ENCODE assay signal across 8 mouse cellular contexts in genomic region chr11:60113624-60114023, GRCm38 (mm10). TPM values are rescaled to one million over a fixed set of nuclear protein-coding genes. Genes with fewer than 3 reads are reported as not detected.
A peak's percentile ranks its signal among the peaks of the same experiment; 100 is the strongest.
DNase-seq lines count a peak whose midpoint lies in the region; ATAC-seq and TF ChIP-seq lines count a peak whose summit lies in the region.

No protein-coding gene starts in this region.

- peak overlapping the region; percentile 3 for H3K9ac ChIP-seq in hindbrain, embryonic 11.5 days (ENCODE audit: low read depth, low read length)
- peak overlapping the region; percentile 86 for H3K9ac ChIP-seq in liver, embryonic 12.5 days

- peak overlapping the region; percentile 81 for H3K4me3 ChIP-seq in E14TG2a.4 (replicated peaks; ENCODE audit: low read length)
- H3K4me3 ChIP-seq in hindbrain, embryonic 11.5 days (ENCODE audit: low read depth, low read length): no peak overlapping the region
- H3K4me3 ChIP-seq in liver, embryonic 12.5 days: peak overlapping the region; percentile 68

- peak overlapping the region; percentile 91 for H3K27ac ChIP-seq in hindbrain, embryonic 11.5 days (ENCODE audit: low read depth, low read length)
- H3K27ac ChIP-seq in liver, embryonic 12.5 days: peak overlapping the region; percentile 93

- peak; percentile 38 for DNase-seq in embryo, embryonic 9.5 days (ENCODE audit: extremely low spot score)
- no peak for DNase-seq in embryo, embryonic 10.5 days (ENCODE audit: low spot score)
- DNase-seq in hindbrain, embryonic 11.5 days (ENCODE audit: low spot score): no peak
- DNase-seq in urinary bladder, postnatal 36 days (ENCODE audit: low spot score in 2 of 2): peak; percentile 52 to 60
- DNase-seq in B cell, adult 2 months: no peak

- no peaks in the 10 kb centered on the region for H3K36me3 ChIP-seq in E14TG2a.4 (ENCODE audit: insufficient read depth, low read length)
- H3K36me3 ChIP-seq in hindbrain, embryonic 11.5 days (ENCODE audit: control insufficient read depth, insufficient read depth, low read length): no peaks in the 10 kb centered on the region
- no peaks in the 10 kb centered on the region for H3K36me3 ChIP-seq in liver, embryonic 12.5 days

- WGBS in hindbrain, embryonic 11.5 days: 7% methylated on average over 4 of the region's 4 CpGs
- WGBS in liver, embryonic 12.5 days (ENCODE audit: insufficient replicate concordance): 9% methylated on average over 4 of the region's 4 CpGs

- peaks cover 22% of the 10 kb centered on the region for H3K27me3 ChIP-seq in E14TG2a.4 (ENCODE audit: insufficient read depth, low read length)
- no peaks in the 10 kb centered on the region for H3K27me3 ChIP-seq in hindbrain, embryonic 11.5 days (ENCODE audit: control insufficient read depth, insufficient read depth, low read length)
- no peaks in the 10 kb centered on the region for H3K27me3 ChIP-seq in liver, embryonic 12.5 days (replicated peaks)

- no peak for TF ChIP-seq CTCF in E14TG2a.4 (conservative IDR thresholded peaks at IDR 0.05; ENCODE audit: low read length)

- H3K9me3 ChIP-seq in E14TG2a.4 (ENCODE audit: low read length): no peaks in the 10 kb centered on the region
- H3K9me3 ChIP-seq in hindbrain, embryonic 11.5 days (ENCODE audit: control insufficient read depth, low read length): no peaks in the 10 kb centered on the region
- H3K9me3 ChIP-seq in liver, embryonic 12.5 days (replicated peaks): no peaks in the 10 kb centered on the region

- H3K4me2 ChIP-seq in hindbrain, embryonic 11.5 days (replicated peaks; ENCODE audit: low read depth, low read length): peak overlapping the region; percentile 85
- H3K4me2 ChIP-seq in liver, embryonic 12.5 days: peak overlapping the region; percentile 93

- ATAC-seq in hindbrain, embryonic 11.5 days (ENCODE audit: low FRiP score): no peak
- ATAC-seq in liver, embryonic 12.5 days: no peak
- no peak for ATAC-seq in megakaryocyte progenitor cell, adult 5-6 weeks (replicated peaks; ENCODE audit: poor library complexity)

- H3K4me1 ChIP-seq in E14TG2a.4 (replicated peaks; ENCODE audit: low read depth, low read length): peaks cover 62% of the 10 kb centered on the region
- peaks cover 20% of the 10 kb centered on the region for H3K4me1 ChIP-seq in hindbrain, embryonic 11.5 days (replicated peaks; ENCODE audit: control insufficient read depth, insufficient read depth, low read length)
- H3K4me1 ChIP-seq in liver, embryonic 12.5 days: peaks cover 91% of the 10 kb centered on the region

RNA-seq across cellular contexts. Expression of gene Rai1, which starts 8.8 kb away (rescaled TPM):
- polyA plus RNA-seq in hindbrain, embryonic 11.5 days (2014; fragmentation: Nextera tagmentation; extraction: Ambion mirVana): 22.6 and 28.1 TPM in 2 replicates
- 11.3 and 11.6 TPM in 2 replicates for polyA plus RNA-seq in liver, embryonic 12.5 days (2016; fragmentation: Nextera tagmentation; extraction: Ambion mirVana)
- total RNA-seq in megakaryocyte progenitor cell, adult 5-6 weeks (2015): 26.8 and 35.7 TPM in 2 replicates
- total RNA-seq in megakaryocyte progenitor cell, adult 5-6 weeks (2017): 10.8 and 11.7 TPM in 2 replicates

Comparison
In these comparisons a context has a peak if more than half of its experiments do, and no peak if none do; other contexts are left out.
1. DNase-seq: peak in embryo, embryonic 9.5 days (single experiment) and urinary bladder, postnatal 36 days (2 of 2); none in embryo, embryonic 10.5 days (single experiment), hindbrain, embryonic 11.5 days (single experiment) and B cell, adult 2 months (0 of 2).